Mouse (Mus musculus) liver, postnatal 0 days (tissue): ENCODE measurements at regions not wholly inside any gene's neighbourhood (a gene's known extent, or its start where the extent isn't known, plus 50 kb on each side); places are given as distances from the start of the nearest gene placed in this dataset.

Source experiments
- ATAC-seq: fragments of 200-750 bp; cut with Nextera tagmentation; 2 replicates; pipeline ENCODE4 v1.8.0; 2017; ENCODE audit warnings: mild to moderate bottlenecking, moderate library complexity
- DNase-seq: peaks from one replicate; pipeline ENCODE4 v3.0.0-alpha.2; 2016
- H3K27ac ChIP-seq: fragments of 300-500 bp; sonication (generic); 2 replicates; pipeline ENCODE4 v1.5.1; 2014; ENCODE audit warnings: antibody characterized with exemption, moderate library complexity, mild to moderate bottlenecking, low read depth
- H3K27me3 ChIP-seq: fragments of 300-500 bp; sonication (generic); 2 replicates; pipeline ENCODE4 v1.6.1; 2014; ENCODE audit warnings: low read length, control low read depth, mixed read lengths; ENCODE audit not compliant: insufficient read depth
- H3K36me3 ChIP-seq: fragments of 300-500 bp; sonication (generic); replicated peaks from 2 replicates; pipeline ENCODE4 v1.6.1; 2014; ENCODE audit warnings: mild to moderate bottlenecking, control low read depth, low read length, moderate library complexity, mixed read lengths; ENCODE audit not compliant: insufficient read depth
- H3K4me1 ChIP-seq: fragments of 300-500 bp; sonication (generic); 2 replicates; pipeline ENCODE4 v1.6.1; 2014; ENCODE audit warnings: antibody characterized with exemption, mild to moderate bottlenecking, control low read depth; ENCODE audit not compliant: insufficient read depth
- H3K4me2 ChIP-seq: fragments of 300-500 bp; sonication (generic); 2 replicates; pipeline ENCODE4 v1.6.1; 2014; ENCODE audit warnings: low read depth, mild to moderate bottlenecking, low read length, moderate library complexity, mixed read lengths
- H3K4me3 ChIP-seq: fragments of 300-500 bp; sonication (generic); 2 replicates; pipeline ENCODE4 v1.5.1; 2014; ENCODE audit warnings: low read depth, low read length
- H3K9ac ChIP-seq: fragments of 300-500 bp; sonication (generic); replicated peaks from 2 replicates; pipeline ENCODE4 v1.6.1; 2014; ENCODE audit warnings: mild to moderate bottlenecking, moderate library complexity
- H3K9me3 ChIP-seq: fragments of 300-500 bp; sonication (generic); 2 replicates; pipeline ENCODE4 v1.6.1; 2016; ENCODE audit warnings: mild to moderate bottlenecking, control low read depth, low read length, mixed read lengths
- CTCF ChIP-seq: sonication (generic); IDR thresholded peaks from 2 replicates; pipeline ENCODE4 v1.5.1; 2016; ENCODE audit warnings: antibody characterized with exemption, low read depth
- EP300 ChIP-seq: IDR thresholded peaks from 2 replicates; pipeline ENCODE4 v1.6.1; 2016; ENCODE audit warnings: antibody characterized with exemption, low read depth, mild to moderate bottlenecking
- WGBS: fragments of 180-500 bp; shearing (Covaris S2); extraction: QIAGEN DNeasy Blood & Tissue Kit; methylation state at CpG from one replicate; pipeline ENCODE4 v1.1.7; 2014; ENCODE audit not compliant: insufficient replicate concordance; 5-methylcytosine and 5-hydroxymethylcytosine counted together

- Histone ChIP-seq H3K4me2 (no peak overlapping the region), H3K36me3 (no peaks in the 10 kb centered on the region), H3K4me3 (no peak overlapping the region), H3K9me3 (no peaks in the 10 kb centered on the region), H3K4me1 (no peaks in the 10 kb centered on the region), H3K27me3 (no peaks in the 10 kb centered on the region), H3K9ac (no peak overlapping the region), H3K27ac (no peak overlapping the region)
- no peak for DNase-seq
- TF ChIP-seq CTCF (no peak), EP300 (no peak)
- 77% methylated on average over 8 of the region's 8 CpGs for WGBS
- no peak for ATAC-seq
These were observed 521.3 kb downstream of the Gbe1 start for GRCm38 (mm10) chr16:70835006-70835405.

- TF ChIP-seq CTCF = no peak
- Histone ChIP-seq H3K4me2 (no peak overlapping the region), H3K4me1 (no peaks in the 10 kb centered on the region), H3K27me3 (no peaks in the 10 kb centered on the region), H3K9ac (no peak overlapping the region), H3K4me3 (no peak overlapping the region), H3K27ac (no peak overlapping the region), H3K36me3 (no peaks in the 10 kb centered on the region), H3K9me3 (no peaks in the 10 kb centered on the region)
- ATAC-seq (no peak), DNase-seq (no peak)
- 61% methylated on average over 1 of the region's 1 CpGs for WGBS
These were observed 524.4 kb downstream of the Gbe1 start for GRCm38 (mm10) chr16:70838139-70838538.

GRCm38 (mm10) chr16:70868241-70868640, 554.5 kb downstream of the Gbe1 start:
- H3K9me3 ChIP-seq = no peaks in the 10 kb centered on the region
- H3K27ac ChIP-seq = no peak overlapping the region
- WGBS = 57% methylated on average over 2 of the region's 2 CpGs
- H3K4me2 ChIP-seq = no peak overlapping the region
- no peak for ATAC-seq
- no peaks in the 10 kb centered on the region for H3K36me3 ChIP-seq
- no peak for DNase-seq
- H3K4me3 ChIP-seq = no peak overlapping the region
- H3K9ac ChIP-seq = no peak overlapping the region
- no peaks in the 10 kb centered on the region for H3K4me1 ChIP-seq
- H3K27me3 ChIP-seq = no peaks in the 10 kb centered on the region
- TF ChIP-seq CTCF (no peak), EP300 (no peak)

- TF ChIP-seq EP300 = no peak
- TF ChIP-seq CTCF = no peak
- Histone ChIP-seq H3K4me1 (no peaks in the 10 kb centered on the region), H3K36me3 (no peaks in the 10 kb centered on the region), H3K9me3 (no peaks in the 10 kb centered on the region), H3K4me2 (no peak overlapping the region), H3K9ac (no peak overlapping the region), H3K27ac (no peak overlapping the region), H3K27me3 (no peaks in the 10 kb centered on the region), H3K4me3 (no peak overlapping the region)
- no peak for DNase-seq
- ATAC-seq = no peak
- 55% methylated on average over 4 of the region's 4 CpGs for WGBS
These were observed 555.5 kb downstream of the Gbe1 start for GRCm38 (mm10) chr16:70869205-70869604.

GRCm38 (mm10) chr16:70874080-70874479, 560.3 kb downstream of the Gbe1 start:
- H3K4me2 ChIP-seq = no peak overlapping the region
- ATAC-seq = no peak
- DNase-seq = no peak
- H3K4me3 ChIP-seq = no peak overlapping the region
- H3K27me3 ChIP-seq = no peaks in the 10 kb centered on the region
- TF ChIP-seq CTCF (no peak), EP300 (no peak)
- H3K27ac ChIP-seq = no peak overlapping the region
- no peak overlapping the region for H3K9ac ChIP-seq
- no peaks in the 10 kb centered on the region for H3K4me1 ChIP-seq
- no peaks in the 10 kb centered on the region for H3K9me3 ChIP-seq
- H3K36me3 ChIP-seq = no peaks in the 10 kb centered on the region
- 44% methylated on average over 2 of the region's 2 CpGs for WGBS

- 46% methylated on average over 2 of the region's 2 CpGs for WGBS
- Histone ChIP-seq H3K4me2 (no peak overlapping the region), H3K9ac (no peak overlapping the region), H3K36me3 (no peaks in the 10 kb centered on the region), H3K9me3 (no peaks in the 10 kb centered on the region), H3K4me1 (no peaks in the 10 kb centered on the region), H3K27me3 (no peaks in the 10 kb centered on the region), H3K4me3 (no peak overlapping the region), H3K27ac (no peak overlapping the region)
- no peak for ATAC-seq
- DNase-seq = no peak
- TF ChIP-seq CTCF (no peak), EP300 (no peak)
These were observed 566.9 kb downstream of the Gbe1 start for GRCm38 (mm10) chr16:70880678-70881077.
